Mouse (Mus musculus) inflammation-experienced regulatory T-cells, adult 6 months (primary cell): ENCODE measurements around the gene Stag2. TPM values are rescaled to one million over a fixed set of nuclear protein-coding genes. Genes with fewer than 3 reads are reported as not detected.

Experiments used
- ATAC-seq: one replicate; pipeline ENCODE4 v1.8.0; 2017
- polyA plus RNA-seq, 3 experiments: library from polyadenylated mRNA; unstranded; fragments of 100-300 nt; shearing (Covaris generic); gene quantifications; one replicate each; pipeline ENCODE4 v1.2.1; 2017

Stag2 gene
- polyA plus RNA-seq, 3 experiments from 2014 or later, result 90.1 to 127 (median 94.0) TPM

- ATAC-seq, result no peak
These were observed 101.2 kb downstream of the Stag2 start for GRCm38 (mm10) chrX:42250342-42250741.

- no peak for ATAC-seq
These were observed 123.6 kb downstream of the Stag2 start for GRCm38 (mm10) chrX:42272713-42273112.

GRCm38 (mm10) chrX:42290215-42290614 is 141.1 kb downstream of the Stag2 start:
- no peak for ATAC-seq

- ATAC-seq, result no peak
These were observed 166.1 kb downstream of the Stag2 start for GRCm38 (mm10) chrX:42315231-42315630.

GRCm38 (mm10) chrX:42320424-42320823 is 171.3 kb downstream of the Stag2 start:
- no peak for ATAC-seq

- ATAC-seq, result no peak
These were observed 172.2 kb downstream of the Stag2 start for GRCm38 (mm10) chrX:42321200-42321773.

GRCm38 (mm10) chrX:42324848-42325247 is 175.7 kb downstream of the Stag2 start:
- no peak for ATAC-seq

Other genes starting within 250 kb of the Stag2 start
- 100 to 1,000 TPM; 166 to 195 (median 169) TPM for gene Thoc2, start 228.6 kb upstream of the Stag2 start, polyA plus RNA-seq
- gene Xiap, start 89.6 kb upstream of the Stag2 start, polyA plus RNA-seq, result 10 to 100 TPM; 17.1 to 25.9 (median 21.1) TPM